Mouse (Mus musculus) MEL (cell line): ENCODE data around the gene Igsf21. TPM values are rescaled to one million over a fixed set of nuclear protein-coding genes. Genes with fewer than 3 reads are reported as not detected.

ENCODE experiments used
- DNase-seq: peaks from one replicate; pipeline ENCODE4 v3.0.0; 2011; ENCODE audit warnings: low read depth, low spot score
- H3K27ac ChIP-seq: 2 replicates; pipeline ENCODE4 v1.5.1; 2012; ENCODE audit warnings: low read depth, mild to moderate bottlenecking, control low read depth, low read length, moderate library complexity; ENCODE audit not compliant: control insufficient read depth
- H3K27me3 ChIP-seq, 2 experiments: fragments of 150-350 bp in 1 of 2; sonication (generic) in 1 of 2; 2 replicates each; pipeline ENCODE4 v1.6.1; 2012; ENCODE audit warnings: low read length in 2 of 2, mild to moderate bottlenecking in 2 of 2, improper control_type of control experiment in 1 of 2, moderate library complexity in 1 of 2; ENCODE audit not compliant: insufficient read depth in 2 of 2, control insufficient read depth in 1 of 2
- H3K36me3 ChIP-seq, 2 experiments: 2 replicates each; pipeline ENCODE4 v1.6.1; 2012 to 2014; ENCODE audit warnings: low read length in 2 of 2, improper control_type of control experiment in 1 of 2, inconsistent platforms in 1 of 2, mild to moderate bottlenecking in 1 of 2; ENCODE audit not compliant: insufficient read depth in 2 of 2, control insufficient read depth in 1 of 2
- H3K4me1 ChIP-seq, 2 experiments: fragments of 150-350 bp in 1 of 2; sonication (generic) in 1 of 2; 2 replicates each; pipeline ENCODE4 v1.6.1; 2012; ENCODE audit warnings: low read length in 2 of 2, improper control_type of control experiment in 1 of 2, mild to moderate bottlenecking in 1 of 2; ENCODE audit not compliant: insufficient read depth in 2 of 2, control insufficient read depth in 1 of 2
- H3K4me3 ChIP-seq, 2 experiments: fragments of 150-350 bp in 1 of 2; sonication (generic) in 1 of 2; 2 replicates each; pipeline ENCODE4 v1.5.1; 2012; ENCODE audit warnings: low read depth in 2 of 2, low read length in 2 of 2, mild to moderate bottlenecking in 2 of 2, moderate library complexity in 2 of 2, control low read depth in 1 of 2, improper control_type of control experiment in 1 of 2; ENCODE audit not compliant: control insufficient read depth in 1 of 2, insufficient read depth in 1 of 2
- H3K79me2 ChIP-seq: 2 replicates; pipeline ENCODE4 v1.6.1; 2012; ENCODE audit warnings: mild to moderate bottlenecking, low read length, moderate library complexity; ENCODE audit not compliant: control insufficient read depth, poor library complexity, insufficient read depth
- H3K9ac ChIP-seq: 2 replicates; pipeline ENCODE4 v1.6.1; 2012; ENCODE audit warnings: low read depth, mild to moderate bottlenecking, control low read depth, low read length, moderate library complexity; ENCODE audit not compliant: control insufficient read depth, poor library complexity, severe bottlenecking
- H3K9me3 ChIP-seq: fragments of 150-350 bp; sonication (generic); replicated peaks from 2 replicates; pipeline ENCODE4 v1.6.1; 2012; ENCODE audit warnings: mild to moderate bottlenecking, low read length, improper control_type of control experiment, moderate library complexity; ENCODE audit not compliant: insufficient read depth
- CTCF ChIP-seq, 3 experiments: IDR thresholded peaks in 2 of 3; conservative IDR thresholded peaks in 1 of 3; 2 replicates each; pipeline ENCODE4 v1.5.1; 2011 to 2012; ENCODE audit warnings: low read length in 3 of 3, low read depth in 2 of 3, mild to moderate bottlenecking in 2 of 3, improper control_type of control experiment in 1 of 3, inconsistent platforms in 1 of 3, mixed read lengths in 1 of 3, moderate library complexity in 1 of 3; ENCODE audit not compliant: control insufficient read depth in 1 of 3, insufficient read depth in 1 of 3, poor library complexity in 1 of 3, severe bottlenecking in 1 of 3
- ELF1 ChIP-seq: IDR thresholded peaks from 2 replicates; pipeline ENCODE4 v1.6.1; 2014; ENCODE audit warnings: low read depth, mild to moderate bottlenecking, inconsistent platforms, low read length, improper control_type of control experiment, moderate library complexity
- ETS1 ChIP-seq: IDR thresholded peaks from 2 replicates; pipeline ENCODE4 v1.6.1; 2012; ENCODE audit warnings: low read depth, mild to moderate bottlenecking, inconsistent platforms, low read length, improper control_type of control experiment, moderate library complexity
- GATA1 ChIP-seq: IDR thresholded peaks from 2 replicates; pipeline ENCODE4 v1.6.1; 2011; ENCODE audit warnings: low read depth, low read length, improper control_type of control experiment
- KAT2A ChIP-seq: conservative IDR thresholded peaks from 2 replicates; pipeline ENCODE4 v1.6.1; 2012; ENCODE audit warnings: low read depth, low read length, improper control_type of control experiment, inconsistent platforms
- MYB ChIP-seq: IDR thresholded peaks from 2 replicates; pipeline ENCODE4 v1.6.1; 2011; ENCODE audit warnings: mild to moderate bottlenecking, low read depth, low read length, improper control_type of control experiment
- MYC ChIP-seq: IDR thresholded peaks from 2 replicates; pipeline ENCODE4 v1.6.1; 2011; ENCODE audit warnings: low read depth, mild to moderate bottlenecking, low read length, improper control_type of control experiment, moderate library complexity
- POLR2AphosphoS5 ChIP-seq: IDR thresholded peaks from 2 replicates; pipeline ENCODE4 v1.6.1; 2012; ENCODE audit warnings: low read depth, borderline replicate concordance, mild to moderate bottlenecking, inconsistent platforms, low read length, moderate library complexity, mixed read lengths
- SIN3A ChIP-seq: IDR thresholded peaks from 2 replicates; pipeline ENCODE4 v1.6.1; 2012; ENCODE audit warnings: low read length, improper control_type of control experiment, inconsistent platforms
- TBP ChIP-seq: IDR thresholded peaks from 2 replicates; pipeline ENCODE4 v1.8.0; 2011; ENCODE audit warnings: low read depth, low read length, improper control_type of control experiment
- polyA plus RNA-seq, 2 experiments: library from polyadenylated mRNA; stranded (reverse) in 1 of 2; unstranded in 1 of 2; fragments of >175 nt in 1 of 2; fragments of >200 nt in 1 of 2; gene quantifications; 2 replicates each; pipeline versions ENCODE4 v1.2.1 to v1.2.4; 2012; ENCODE audit warnings: low replicate concordance in 2 of 2, low read depth in 1 of 2; ENCODE audit not compliant: insufficient read length in 2 of 2, insufficient read depth in 1 of 2, missing spikeins in 1 of 2
- total RNA-seq: library from RNA; depleted of rRNA; stranded (reverse); fragments of 300-350 nt; gene quantifications from 2 replicates; pipeline ENCODE4 v1.2.3, GENCODE M21; 2012

Gene Igsf21
- total and polyA plus RNA-seq, 3 experiments: not detected

DNA sequence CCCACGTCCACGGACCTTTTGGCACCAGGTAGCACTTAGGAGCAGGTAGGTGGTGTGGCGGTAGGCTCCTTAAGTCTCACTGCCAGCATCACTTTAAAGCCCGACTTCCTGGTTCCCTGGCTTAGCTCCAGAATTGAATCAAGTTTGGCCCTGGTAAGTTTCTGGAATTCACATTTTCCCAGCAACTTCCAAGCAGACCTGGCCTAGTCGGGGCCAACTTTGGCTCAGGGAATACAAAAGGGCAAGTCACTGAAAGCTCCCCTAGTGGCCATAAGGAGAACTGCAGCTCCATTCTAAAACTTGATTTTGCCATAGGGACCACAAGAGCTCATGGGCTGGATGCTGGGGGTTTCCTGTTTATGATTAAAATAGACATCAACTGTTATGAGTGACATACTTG, 145.5 kb downstream of the Igsf21 start:
- TF ChIP-seq GATA1 (no peak), MYB (no peak), CTCF (IDR thresholded peaks at IDR 0.05 in 2 of 3, conservative IDR thresholded peaks at IDR 0.05 in 1 of 3; ENCODE audit: control insufficient read depth in 1 of 3, insufficient read depth in 1 of 3, low read depth in 2 of 3, low read length in 3 of 3, poor library complexity in 1 of 3, severe bottlenecking in 1 of 3) (peak in 2 of 3 experiments; percentile 18 to 59; a peak in 3 of 6 replicates)
- H3K9ac ChIP-seq: no peak overlapping the region
- no peak overlapping the region for H3K27ac ChIP-seq
- no peaks in the 10 kb centered on the region for H3K4me1 ChIP-seq
- H3K79me2 ChIP-seq: no peaks in the 10 kb centered on the region
- no peak overlapping the region for H3K4me3 ChIP-seq
- H3K9me3 ChIP-seq: no peaks in the 10 kb centered on the region
- H3K36me3 ChIP-seq: no peaks in the 10 kb centered on the region
- H3K27me3 ChIP-seq: no peaks in the 10 kb centered on the region
- peak; percentile 6 for DNase-seq

GRCm38 (mm10) chr4:140100141-140100540, 146.4 kb downstream of the Igsf21 start:
- DNase-seq: no peak
- no peaks in the 10 kb centered on the region for H3K9me3 ChIP-seq

GRCm38 (mm10) chr4:140096283-140096682, 150.3 kb downstream of the Igsf21 start:
- H3K9me3 ChIP-seq: no peaks in the 10 kb centered on the region
- TF ChIP-seq KAT2A (no peak), POLR2AphosphoS5 (no peak)
- H3K27me3 ChIP-seq: no peaks in the 10 kb centered on the region
- H3K27ac ChIP-seq: no peak overlapping the region
- H3K79me2 ChIP-seq: no peaks in the 10 kb centered on the region
- no peak overlapping the region for H3K4me3 ChIP-seq
- no peak for DNase-seq
- no peaks in the 10 kb centered on the region for H3K36me3 ChIP-seq
- no peaks in the 10 kb centered on the region for H3K4me1 ChIP-seq
- no peak overlapping the region for H3K9ac ChIP-seq

More at GRCm38 (mm10) chr4:140100141-140100540, 146.4 kb downstream of the Igsf21 start:
- Histone ChIP-seq H3K4me3 (no peak overlapping the region), H3K27ac (no peak overlapping the region), H3K4me1 (no peaks in the 10 kb centered on the region), H3K36me3 (no peaks in the 10 kb centered on the region), H3K79me2 (no peaks in the 10 kb centered on the region), H3K9ac (no peak overlapping the region), H3K27me3 (no peaks in the 10 kb centered on the region)
- TF ChIP-seq CTCF (IDR thresholded peaks at IDR 0.05 in 2 of 3, conservative IDR thresholded peaks at IDR 0.05 in 1 of 3; ENCODE audit: control insufficient read depth in 1 of 3, insufficient read depth in 1 of 3, low read depth in 2 of 3, low read length in 3 of 3, poor library complexity in 1 of 3, severe bottlenecking in 1 of 3) (no peak), ETS1 (no peak), SIN3A (no peak), ELF1 (no peak), TBP (no peak), MYC (no peak)
